Mouse (Mus musculus) adrenal gland, postnatal 4 days (tissue): Measurements from ENCODE around the gene Clptm1. TPM values are rescaled to one million over a fixed set of nuclear protein-coding genes. Genes with fewer than 3 reads are reported as not detected.

Source experiments
- DNase-seq, 2 experiments: peaks; one replicate each; pipeline ENCODE4 v3.0.0; 2021 to 2022; ENCODE audit warnings: low spot score in 2 of 2, mixed read lengths in 2 of 2
- total RNA-seq, 2 experiments: library from RNA; stranded (reverse); gene quantifications; 2 replicates each; pipeline ENCODE4 v1.2.3; 2021

Gene Clptm1
- total RNA-seq, 2 experiments from 2014 or later = 112 to 116 TPM

- no peak for DNase-seq
Measured at GRCm38 (mm10) chr7:19667434-19667833, 2.6 kb upstream of the Clptm1 start.

GRCm38 (mm10) chr7:19666750-19667149 lies 1.9 kb upstream of the Clptm1 start:
- no peak for DNase-seq

DNA sequence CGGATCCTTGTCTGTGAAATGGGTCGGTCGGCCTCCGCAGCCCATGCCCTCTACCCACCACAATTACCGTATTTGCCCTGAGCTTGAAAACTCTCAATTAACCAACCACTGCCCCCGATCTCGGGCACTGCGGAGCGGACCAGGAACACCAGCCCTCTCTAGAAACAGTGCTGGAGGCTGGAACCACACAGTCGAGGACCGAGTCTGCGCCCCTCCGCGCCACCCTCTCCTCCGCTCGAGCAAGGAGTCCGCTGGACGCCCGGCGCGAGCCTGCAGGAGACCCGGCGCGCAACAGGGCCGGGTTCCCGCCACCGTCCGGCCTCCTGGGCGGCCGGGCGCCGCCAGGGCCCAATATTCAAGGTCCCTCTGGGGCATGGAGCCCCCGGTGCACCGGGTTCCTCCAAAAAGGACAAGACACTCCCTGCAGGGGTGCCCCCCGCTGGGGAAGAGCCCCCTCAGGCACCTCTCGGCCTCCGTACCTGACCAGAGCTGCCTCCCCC lies 328 bp downstream of the Clptm1 start:
- DNase-seq = no peak

- no peak for DNase-seq
Measured at GRCm38 (mm10) chr7:19663940-19664339, 893 bp downstream of the Clptm1 start.

GRCm38 (mm10) chr7:19652614-19653013 lies 12.2 kb downstream of the Clptm1 start:
- DNase-seq = no peak

DNA sequence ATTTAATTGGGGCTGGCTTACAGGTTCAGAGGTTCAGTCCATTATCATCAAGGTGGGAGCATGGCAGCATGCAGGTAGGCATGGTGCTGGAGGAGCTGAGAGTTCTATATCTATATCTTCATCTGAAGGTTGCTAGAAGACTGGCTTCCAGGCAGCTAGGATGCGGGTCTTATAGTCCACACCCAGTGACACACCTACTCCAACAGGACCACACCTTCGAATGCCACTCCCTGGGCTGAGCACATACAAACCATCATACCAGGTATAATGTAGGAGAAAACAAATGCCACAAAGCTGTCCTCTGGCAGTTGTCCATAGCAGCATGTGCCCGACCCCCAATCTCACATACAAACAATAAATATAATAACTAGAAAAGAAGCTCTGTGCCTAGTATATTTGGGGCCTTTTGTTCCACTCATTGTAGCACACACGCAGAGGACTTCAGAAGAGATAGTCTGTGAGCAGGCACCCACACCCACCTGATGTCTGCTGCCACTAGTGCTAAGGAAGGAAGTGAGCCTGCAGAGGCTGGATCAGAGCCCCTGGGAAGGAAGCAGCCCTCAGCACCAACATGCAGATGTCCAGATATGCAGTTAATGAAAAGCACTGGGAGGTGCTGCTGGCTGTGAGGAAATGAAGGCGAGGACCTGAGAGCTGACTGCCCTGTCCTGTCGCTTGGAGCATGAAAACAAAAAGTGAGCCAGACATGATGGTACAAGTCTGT lies 13.6 kb downstream of the Clptm1 start:
- DNase-seq = no peak

DNA sequence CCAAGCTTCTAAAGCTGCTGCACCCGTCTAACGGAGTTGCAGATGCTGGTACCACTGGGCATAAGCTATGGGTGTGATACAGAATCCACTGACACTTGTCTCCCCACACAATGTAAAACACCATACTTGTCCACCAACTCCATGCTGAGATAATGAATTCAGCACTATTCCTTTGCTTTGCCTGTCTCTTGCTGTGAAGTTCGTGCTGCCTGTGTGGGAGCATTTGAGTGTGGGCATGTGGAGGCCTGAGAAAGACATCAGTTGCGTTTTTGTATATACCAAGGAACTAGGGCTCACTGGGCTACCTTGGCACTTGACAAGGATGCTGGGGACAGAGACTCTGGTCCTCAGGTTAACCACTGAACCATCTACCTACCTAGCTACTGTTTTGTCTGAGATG lies 23.6 kb downstream of the Clptm1 start:
- DNase-seq = no peak

DNA sequence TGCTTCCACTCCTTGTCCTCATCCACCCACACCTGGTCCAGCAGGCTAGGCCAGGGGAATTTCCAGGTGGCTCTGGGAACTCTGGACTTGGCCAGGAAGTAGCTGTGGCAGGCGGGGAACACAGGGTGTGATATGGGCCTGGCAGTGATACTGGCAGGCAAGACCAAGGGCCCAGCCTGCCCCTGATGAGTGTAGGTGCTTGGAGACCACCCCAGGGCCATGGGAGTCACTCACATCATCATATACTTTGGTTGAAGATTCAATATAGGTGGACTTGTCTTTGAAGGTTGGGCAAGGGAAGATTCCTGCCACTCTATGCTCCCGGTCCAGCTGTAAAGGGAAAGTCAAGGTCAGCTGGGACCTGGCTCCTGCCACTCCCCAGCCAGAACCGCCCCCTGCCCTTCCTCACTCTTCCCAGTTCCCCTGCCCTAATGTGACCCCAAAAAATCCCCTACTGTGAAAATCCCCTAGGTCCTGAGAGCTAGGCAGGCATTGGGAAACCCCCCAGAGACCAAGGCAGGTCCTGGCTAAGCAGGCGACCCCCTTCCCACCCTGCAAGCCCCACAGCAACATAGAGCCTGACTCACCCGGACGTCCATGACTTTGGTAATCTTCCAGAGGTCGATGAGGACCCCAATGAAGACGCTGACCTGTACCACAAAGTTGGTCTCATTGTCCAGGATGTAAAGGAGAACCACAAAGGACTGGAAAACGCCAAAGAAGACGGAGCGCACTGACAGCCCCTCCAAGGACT lies 29.6 kb downstream of the Clptm1 start:
- no peak for DNase-seq

GRCm38 (mm10) chr7:19634591-19634990 lies 30.2 kb downstream of the Clptm1 start:
- peak; percentile 29 to 43 for DNase-seq

DNA sequence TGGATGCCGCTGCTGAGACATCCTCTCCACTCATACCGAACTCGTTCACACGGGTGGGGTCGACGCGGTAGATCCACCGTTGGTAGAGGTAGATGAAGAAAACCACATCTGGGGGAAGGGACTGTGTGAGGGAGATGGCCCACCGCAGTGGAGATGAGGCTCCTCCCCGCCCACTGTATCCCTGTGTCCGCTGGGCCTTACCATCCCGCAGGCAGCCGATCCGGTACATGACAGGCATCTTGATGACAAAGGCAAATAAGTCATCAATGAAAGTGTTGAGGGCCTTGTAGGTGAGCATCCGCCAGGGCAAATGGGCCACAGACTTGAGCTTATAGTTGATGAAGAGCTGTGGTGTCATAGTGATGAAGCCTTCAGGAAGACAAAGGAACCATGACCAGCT lies 31.0 kb downstream of the Clptm1 start:
- no peak for DNase-seq

- DNase-seq = no peak
Measured at GRCm38 (mm10) chr7:19633197-19633596, 31.6 kb downstream of the Clptm1 start.

DNA sequence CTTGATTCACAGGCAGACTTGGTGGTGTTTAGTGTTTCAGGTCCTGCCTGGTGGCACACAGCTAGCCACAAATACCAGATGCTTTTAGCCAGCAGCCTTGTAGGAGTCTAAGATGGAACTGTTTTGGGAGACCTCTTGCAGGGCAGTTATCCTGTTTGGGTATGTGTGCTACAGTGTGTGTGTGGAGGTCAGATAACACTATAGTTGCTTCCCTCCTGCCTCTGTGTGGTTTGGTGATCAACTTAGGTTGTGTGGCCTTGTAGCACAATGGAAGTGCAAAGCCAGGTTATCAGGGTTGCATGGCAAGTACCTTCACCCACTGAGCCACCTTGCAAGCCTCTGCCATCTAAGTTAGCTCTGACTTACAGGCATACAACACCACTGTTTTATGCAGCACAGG lies 32.1 kb downstream of the Clptm1 start:
- no peak for DNase-seq

- DNase-seq = no peak
Measured at GRCm38 (mm10) chr7:19632275-19632674, 32.6 kb downstream of the Clptm1 start.

DNA sequence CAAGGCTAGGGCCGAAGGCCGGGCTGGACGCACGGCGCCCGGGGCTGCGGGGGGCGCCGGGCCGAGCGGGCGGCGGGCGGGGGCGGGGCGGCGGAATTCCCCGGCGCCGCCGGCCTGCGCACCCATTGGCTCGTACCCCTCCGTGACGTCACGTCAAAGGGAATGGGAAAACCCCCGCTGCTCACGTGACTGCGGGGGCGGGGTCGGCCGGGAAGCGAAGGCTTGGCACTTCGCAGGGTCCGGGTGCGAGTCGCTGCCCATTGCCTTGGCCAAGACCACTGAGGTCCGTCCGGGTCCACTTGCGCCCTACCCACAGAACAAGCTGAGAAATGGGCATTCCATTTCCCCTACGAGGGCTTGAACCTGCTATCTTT lies 35.5 kb downstream of the Clptm1 start, which contains the start of gene Relb:
Relb (minus strand) TSS at position 78 of the 374 bp plus-strand sequence.
- DNase-seq = peak; percentile 80 to 82

DNA sequence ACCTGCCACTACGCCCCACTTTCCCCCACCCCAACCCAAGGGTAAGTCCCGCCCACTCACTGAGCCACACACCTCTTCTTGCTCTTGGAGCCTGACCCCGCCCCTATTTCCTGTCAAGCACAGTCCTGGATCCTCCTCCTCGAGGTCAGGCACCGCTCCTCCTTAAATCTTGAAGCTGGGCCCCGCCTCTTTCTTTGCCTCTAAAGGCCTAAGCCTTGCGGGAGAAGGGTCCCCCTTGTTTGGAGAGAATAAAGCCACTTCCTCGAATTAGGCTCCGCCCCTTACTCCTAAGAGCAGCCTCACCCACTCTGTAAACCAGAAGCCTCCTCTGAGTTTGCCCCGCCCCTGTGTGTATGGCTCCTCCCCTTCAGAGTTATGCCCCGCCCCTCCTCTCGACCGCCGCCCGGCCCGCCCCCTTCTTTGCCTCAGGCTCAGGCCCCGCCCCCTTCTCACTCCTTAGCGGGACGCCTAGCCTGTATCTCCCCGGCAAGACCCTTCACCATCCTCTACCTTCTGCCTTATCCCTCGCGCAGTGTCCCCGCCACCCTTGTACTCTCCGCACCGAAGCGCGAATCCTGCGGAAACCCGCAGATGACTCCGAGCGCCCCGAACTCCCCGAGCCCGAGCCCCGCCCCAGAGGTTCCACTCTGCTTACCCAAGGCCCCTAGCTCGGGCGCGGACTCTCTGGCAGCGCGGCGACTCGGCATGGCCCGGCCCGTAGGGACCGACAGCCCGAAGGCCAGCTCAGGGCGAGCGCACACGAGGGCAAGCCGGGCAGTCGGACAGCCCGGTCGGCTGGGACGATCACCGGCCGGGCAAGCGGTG lies 36.1 kb downstream of the Clptm1 start:
- DNase-seq = peak; percentile 88 to 91

DNA sequence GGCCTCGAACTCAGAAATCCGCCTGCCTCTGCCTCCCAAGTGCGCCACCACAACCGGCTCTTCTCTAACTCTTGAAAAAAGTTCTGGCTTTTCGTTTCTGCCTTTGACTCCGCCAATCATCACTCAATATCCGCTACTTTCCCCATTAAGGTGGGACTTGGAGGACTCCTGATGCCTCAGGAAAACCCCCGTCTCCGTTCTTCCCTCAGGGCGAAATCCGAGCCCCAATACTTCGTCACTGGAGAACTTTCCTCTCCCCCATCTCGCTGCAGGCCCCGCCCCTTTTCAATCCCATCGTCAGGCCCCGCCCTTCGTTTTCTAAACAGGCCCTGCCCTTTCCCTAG lies 36.7 kb downstream of the Clptm1 start:
- no peak for DNase-seq

DNA sequence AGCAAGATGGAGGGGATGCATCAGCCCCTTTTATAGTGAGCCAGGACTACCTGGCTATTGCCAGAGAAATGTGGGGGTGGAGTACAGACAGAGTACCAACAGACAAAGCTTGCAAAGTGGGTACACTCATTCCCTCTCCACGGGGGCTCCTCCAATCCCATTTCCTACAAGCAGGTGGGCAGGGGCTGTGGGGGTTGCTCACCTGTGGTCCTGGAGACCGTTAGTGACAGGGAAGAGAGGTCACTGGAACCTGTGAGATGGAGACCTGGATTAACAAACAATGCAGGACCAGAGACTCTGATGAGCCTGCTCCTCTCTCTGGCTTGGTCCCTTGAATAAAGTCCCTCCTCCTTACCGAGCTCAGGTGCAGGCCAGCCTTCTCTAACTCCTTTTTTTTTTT lies 37.1 kb downstream of the Clptm1 start:
- DNase-seq = no peak

GRCm38 (mm10) chr7:19623433-19623832 lies 41.4 kb downstream of the Clptm1 start:
- no peak for DNase-seq

- DNase-seq = no peak
Measured at GRCm38 (mm10) chr7:19622241-19622640, 42.6 kb downstream of the Clptm1 start.

- DNase-seq = no peak
Measured at GRCm38 (mm10) chr7:19620811-19621210, 44.0 kb downstream of the Clptm1 start.

DNA sequence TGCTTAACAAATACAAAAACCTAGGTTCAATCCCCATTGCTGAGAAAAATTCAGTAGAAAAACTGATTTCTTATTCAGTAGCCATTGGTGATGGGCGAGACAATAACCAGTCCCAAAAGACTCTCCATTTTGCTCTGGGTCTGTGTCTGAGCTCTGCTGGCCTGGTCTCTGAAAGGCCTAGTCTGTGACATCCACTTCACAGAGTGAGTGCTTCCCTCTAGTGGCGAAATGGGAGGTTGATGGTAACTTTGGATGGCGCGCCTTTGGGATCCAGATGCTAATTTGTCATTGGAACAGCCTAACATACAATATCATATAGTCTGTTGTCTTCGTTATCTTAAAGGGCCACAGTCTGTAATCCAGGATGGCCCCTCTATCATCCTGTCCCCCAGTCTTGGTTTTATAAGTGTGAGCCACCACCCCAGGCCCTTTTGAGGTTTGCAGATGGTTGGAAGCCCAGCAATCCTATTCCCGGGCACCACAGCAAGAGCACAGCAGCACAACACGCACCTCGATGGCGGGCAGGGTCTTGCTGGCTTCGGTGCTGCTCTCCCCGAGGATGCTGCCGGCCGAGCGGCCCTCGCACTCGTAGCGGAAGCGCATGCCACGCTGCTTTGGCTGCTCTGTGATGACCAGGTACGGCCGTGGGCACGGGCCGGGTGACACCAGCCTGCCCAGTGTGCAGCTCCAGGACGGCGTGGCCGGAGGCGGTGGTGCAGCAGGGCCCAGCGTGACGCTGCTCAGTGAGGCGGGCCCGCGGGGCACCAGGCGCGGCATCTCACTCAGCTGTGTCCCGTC lies 45.6 kb downstream of the Clptm1 start:
- peak; percentile 27 to 50 for DNase-seq
